Mouse (Mus musculus) heart, postnatal 0 days (tissue): Measurements from ENCODE around the gene 9430097D07Rik.

Experiments used
- CTCF ChIP-seq: IDR thresholded peaks from 2 replicates; pipeline ENCODE4 v1.5.1; 2016; ENCODE audit warnings: antibody characterized with exemption, control low read depth, low read depth
- EP300 ChIP-seq: IDR thresholded peaks from 2 replicates; pipeline ENCODE4 v1.6.1; 2016; ENCODE audit warnings: antibody characterized with exemption, low read depth

- no peak for TF ChIP-seq CTCF
- TF ChIP-seq EP300 = no peak
Measured at GRCm38 (mm10) chr2:32568149-32568548, 7.3 kb downstream of the 9430097D07Rik start.
